Mouse (Mus musculus) limb, embryonic 12.5 days (tissue): ENCODE data around the gene Bckdk. TPM values are rescaled to one million over a fixed set of nuclear protein-coding genes. Genes with fewer than 3 reads are reported as not detected.

Source experiments
- ATAC-seq: fragments of 200-750 bp; cut with Nextera tagmentation; 2 replicates; pipeline ENCODE4 v1.8.0; 2017; ENCODE audit warnings: low read depth, moderate TSS enrichment; ENCODE audit not compliant: insufficient number of reproducible peaks, insufficient read depth, low FRiP score, low TSS enrichment
- H3K27ac ChIP-seq: fragments of 300-500 bp; sonication (generic); 2 replicates; pipeline ENCODE4 v1.5.1; 2016; ENCODE audit warnings: mild to moderate bottlenecking, moderate library complexity
- H3K27me3 ChIP-seq: fragments of 300-500 bp; sonication (generic); 2 replicates; pipeline ENCODE4 v1.6.1; 2016; ENCODE audit warnings: mild to moderate bottlenecking, moderate library complexity
- H3K36me3 ChIP-seq: fragments of 300-500 bp; sonication (generic); 2 replicates; pipeline ENCODE4 v1.6.1; 2016; ENCODE audit warnings: mild to moderate bottlenecking, moderate library complexity
- H3K4me1 ChIP-seq: fragments of 300-500 bp; sonication (generic); replicated peaks from 2 replicates; pipeline ENCODE4 v1.6.1; 2016
- H3K4me2 ChIP-seq: fragments of 300-500 bp; sonication (generic); 2 replicates; pipeline ENCODE4 v1.6.1; 2016; ENCODE audit warnings: mild to moderate bottlenecking, moderate library complexity
- H3K4me3 ChIP-seq: fragments of 300-500 bp; sonication (generic); replicated peaks from 2 replicates; pipeline ENCODE4 v1.5.1; 2016; ENCODE audit warnings: mild to moderate bottlenecking
- H3K9ac ChIP-seq: fragments of 300-500 bp; sonication (generic); replicated peaks from 2 replicates; pipeline ENCODE4 v1.6.1; 2016; ENCODE audit warnings: mild to moderate bottlenecking, moderate library complexity
- H3K9me3 ChIP-seq: fragments of 300-500 bp; sonication (generic); 2 replicates; pipeline ENCODE4 v1.6.1; 2016; ENCODE audit warnings: mild to moderate bottlenecking, moderate library complexity
- WGBS: fragments of 180-500 bp; shearing (Covaris S2); methylation state at CpG from one replicate; pipeline ENCODE4 v1.1.7; 2016; 5-methylcytosine and 5-hydroxymethylcytosine counted together
- polyA plus RNA-seq: library from polyadenylated mRNA; unstranded; fragments of >200 nt; fragmentation: Nextera tagmentation; extraction: Ambion mirVana; gene quantifications from 2 replicates; pipeline ENCODE4 v1.2.1, GENCODE M21; 2016

Bckdk gene
- polyA plus RNA-seq, 1 experiment from 2014 or later = 83.0 TPM

DNA sequence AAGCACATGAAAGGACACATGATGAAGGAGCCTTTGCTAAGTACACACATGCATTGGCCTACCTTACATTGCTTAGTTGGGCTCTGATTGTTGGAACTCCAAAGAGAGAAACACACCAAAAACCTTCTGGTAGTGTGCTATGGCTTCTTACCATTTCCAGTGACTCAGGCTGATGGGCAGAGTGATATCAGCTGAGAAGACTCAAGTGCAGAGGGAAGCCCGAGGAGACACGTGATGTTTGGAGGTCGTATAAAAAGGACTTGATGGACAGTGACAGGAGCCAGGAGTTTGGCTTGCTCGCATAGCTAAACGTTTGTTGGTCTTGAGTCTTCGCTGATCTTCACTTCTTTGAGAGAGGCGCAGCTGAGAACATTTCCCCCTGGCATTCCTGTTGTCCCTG, 6.3 kb upstream of the Bckdk start:
- Histone ChIP-seq H3K4me1 (peaks cover 9% of the 10 kb centered on the region), H3K9me3 (no peaks in the 10 kb centered on the region), H3K27me3 (0 out of 2 replicates have a peak, but pooled peaks cover 2% of the 10 kb centered on the region), H3K27ac (no peak overlapping the region), H3K9ac (no peak overlapping the region), H3K4me3 (no peak overlapping the region), H3K4me2 (no peak overlapping the region), H3K36me3 (peaks cover 14% of the 10 kb centered on the region)
- no peak for ATAC-seq
- WGBS = 85% methylated on average over 7 of the region's 7 CpGs

DNA sequence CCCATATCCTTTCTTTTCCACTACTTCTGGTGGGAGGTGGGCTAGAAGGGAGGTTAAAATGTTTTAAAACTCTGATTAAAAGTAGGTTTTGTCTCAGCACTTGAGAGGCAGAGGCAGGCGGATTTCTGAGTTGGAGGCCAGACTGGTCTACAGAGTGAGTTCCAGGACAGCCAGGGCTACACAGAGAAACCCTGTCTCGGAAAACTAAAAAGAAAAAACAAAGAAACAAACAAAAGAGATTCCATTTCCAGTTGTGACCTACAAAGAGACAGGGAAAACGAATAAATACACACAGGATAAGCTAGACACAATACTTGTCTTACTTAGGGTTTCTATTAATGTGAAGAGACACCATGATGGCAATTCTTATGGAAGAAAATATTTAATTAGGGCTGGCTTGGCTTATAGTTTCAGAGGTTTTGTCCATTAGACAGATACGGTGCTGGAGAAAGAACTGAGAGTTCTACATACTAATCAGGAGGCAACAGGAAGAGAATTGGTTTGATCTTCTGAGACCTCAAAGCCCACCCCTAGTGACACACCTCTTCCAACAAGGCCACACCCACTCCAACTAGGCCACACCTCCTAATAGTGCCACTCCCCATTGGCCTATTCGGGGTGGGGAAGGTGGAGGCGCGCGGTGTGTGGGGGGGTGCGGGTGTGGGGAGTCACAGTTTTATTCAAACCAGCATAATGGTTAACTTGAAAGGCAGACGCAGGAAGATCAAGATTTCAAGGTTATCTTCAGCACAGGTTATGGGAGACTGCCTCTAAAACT, 5.5 kb upstream of the Bckdk start:
- no peak overlapping the region for H3K9ac ChIP-seq
- no peak overlapping the region for H3K4me2 ChIP-seq
- H3K4me1 ChIP-seq = peaks cover 9% of the 10 kb centered on the region
- H3K4me3 ChIP-seq = no peak overlapping the region
- H3K27ac ChIP-seq = no peak overlapping the region
- no peaks in the 10 kb centered on the region for H3K9me3 ChIP-seq
- no peak for ATAC-seq
- H3K27me3 ChIP-seq = 0 out of 2 replicates have a peak, but pooled peaks cover 2% of the 10 kb centered on the region
- WGBS = 32% methylated on average over 10 of the region's 10 CpGs
- peaks cover 6% of the 10 kb centered on the region for H3K36me3 ChIP-seq

DNA sequence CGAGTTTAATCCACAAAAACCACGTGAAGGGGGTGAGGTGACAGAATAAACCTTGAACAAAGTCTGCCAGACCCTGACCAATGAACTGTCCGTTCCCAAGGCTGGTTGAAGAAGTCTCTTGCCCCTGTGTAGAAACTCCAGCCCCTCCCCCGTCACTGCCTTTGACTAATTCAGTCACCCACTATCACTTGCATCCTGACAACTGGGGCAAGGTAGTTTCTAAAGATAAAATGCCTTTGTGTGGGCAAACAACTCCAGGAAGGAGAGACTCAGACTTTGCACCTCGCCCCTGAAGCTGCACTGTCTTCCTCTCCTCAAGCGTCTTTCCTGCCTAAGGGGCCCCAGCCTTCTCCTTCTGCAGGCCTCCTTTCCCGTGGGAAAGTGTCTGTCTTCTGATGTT, 3.9 kb upstream of the Bckdk start:
- 47% methylated on average over 7 of the region's 7 CpGs for WGBS

DNA sequence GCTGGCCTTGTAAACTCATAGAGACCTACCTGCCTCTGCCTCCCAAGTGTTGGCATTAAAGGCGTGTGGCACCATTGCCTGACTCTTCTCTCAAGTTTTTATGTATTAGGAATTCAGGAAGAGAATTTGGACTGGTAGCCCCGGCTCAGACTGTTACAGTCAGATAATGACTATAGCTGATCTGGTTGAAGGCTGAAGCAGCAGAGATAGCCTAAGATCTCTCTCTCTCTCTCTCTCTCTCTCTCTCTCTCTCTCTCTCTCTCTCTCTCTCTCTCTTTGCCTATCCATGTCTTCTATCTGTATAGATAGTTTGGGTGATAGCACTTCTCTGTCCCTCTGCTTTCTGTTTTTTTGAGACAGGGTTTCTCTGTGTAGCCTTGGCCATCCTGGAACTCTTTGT, 2.1 kb upstream of the Bckdk start:
- no peak overlapping the region for H3K4me3 ChIP-seq
- H3K4me2 ChIP-seq = no peak overlapping the region
- no peaks in the 10 kb centered on the region for H3K9me3 ChIP-seq
- H3K27ac ChIP-seq = no peak overlapping the region
- ATAC-seq = no peak
- H3K4me1 ChIP-seq = peaks cover 11% of the 10 kb centered on the region
- 0 out of 2 replicates have a peak, but pooled peaks cover 2% of the 10 kb centered on the region for H3K27me3 ChIP-seq
- no peak overlapping the region for H3K9ac ChIP-seq
- peaks cover 18% of the 10 kb centered on the region for H3K36me3 ChIP-seq
- WGBS = 82% methylated on average over 2 of the region's 2 CpGs

More for the DNA sequence above, 3.9 kb upstream of the Bckdk start:
- Histone ChIP-seq H3K36me3 (0 out of 2 replicates have a peak, but pooled peaks cover under 1% of the 10 kb centered on the region), H3K27me3 (0 out of 2 replicates have a peak, but pooled peaks cover 2% of the 10 kb centered on the region), H3K4me1 (peaks cover 8% of the 10 kb centered on the region), H3K4me2 (no peak overlapping the region), H3K9me3 (no peaks in the 10 kb centered on the region), H3K9ac (no peak overlapping the region), H3K4me3 (no peak overlapping the region), H3K27ac (no peak overlapping the region)
- no peak for ATAC-seq

DNA sequence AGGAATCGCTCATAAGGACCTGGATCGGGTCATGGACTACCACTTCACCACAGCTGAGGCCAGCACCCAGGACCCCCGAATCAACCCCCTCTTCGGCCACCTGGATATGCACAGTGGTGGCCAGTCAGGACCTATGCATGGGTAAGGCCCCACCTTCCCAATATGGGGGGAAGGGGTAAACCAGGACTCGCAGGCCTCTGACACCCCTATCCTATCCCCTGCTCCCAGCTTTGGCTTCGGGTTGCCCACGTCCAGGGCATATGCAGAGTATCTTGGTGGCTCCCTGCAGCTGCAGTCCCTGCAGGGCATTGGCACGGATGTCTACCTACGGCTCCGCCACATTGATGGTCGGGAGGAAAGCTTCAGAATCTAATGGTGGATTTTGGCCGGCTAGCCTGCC, 4.1 kb downstream of the Bckdk start:
- no peak overlapping the region for H3K9ac ChIP-seq
- no peak overlapping the region for H3K4me2 ChIP-seq
- peaks cover 52% of the 10 kb centered on the region for H3K36me3 ChIP-seq
- H3K27ac ChIP-seq = no peak overlapping the region
- no peaks in the 10 kb centered on the region for H3K9me3 ChIP-seq
- no peak for ATAC-seq
- 93% methylated on average over 12 of the region's 12 CpGs for WGBS
- H3K27me3 ChIP-seq = no peaks in the 10 kb centered on the region
- H3K4me3 ChIP-seq = no peak overlapping the region
- peaks cover 11% of the 10 kb centered on the region for H3K4me1 ChIP-seq

DNA sequence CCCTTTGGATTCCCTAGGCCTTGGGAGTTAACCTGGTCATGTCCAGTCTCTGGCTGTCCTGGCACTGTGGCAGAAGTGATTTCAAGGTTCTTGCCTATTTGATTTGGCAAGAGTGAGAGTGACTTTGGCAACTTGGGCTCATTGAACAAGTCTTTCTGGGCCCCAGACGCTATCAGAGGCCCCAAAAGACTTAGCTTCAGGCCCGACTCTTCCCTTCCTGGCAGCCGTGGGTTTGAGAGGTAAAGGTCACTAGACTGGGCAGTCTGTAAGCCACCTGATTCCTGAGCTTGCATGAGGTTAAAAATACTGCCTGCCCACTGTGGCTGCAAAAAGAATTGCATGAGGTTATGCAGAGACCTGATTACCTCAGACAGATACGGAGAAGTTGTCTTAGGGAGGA, 4.8 kb downstream of the Bckdk start:
- no peak overlapping the region for H3K4me3 ChIP-seq
- H3K9ac ChIP-seq = no peak overlapping the region
- no peaks in the 10 kb centered on the region for H3K9me3 ChIP-seq
- 93% methylated on average over 4 of the region's 4 CpGs for WGBS
- H3K36me3 ChIP-seq = peaks cover 52% of the 10 kb centered on the region
- no peak overlapping the region for H3K27ac ChIP-seq
- no peak for ATAC-seq
- H3K4me2 ChIP-seq = no peak overlapping the region
- no peaks in the 10 kb centered on the region for H3K27me3 ChIP-seq
- peaks cover 15% of the 10 kb centered on the region for H3K4me1 ChIP-seq

DNA sequence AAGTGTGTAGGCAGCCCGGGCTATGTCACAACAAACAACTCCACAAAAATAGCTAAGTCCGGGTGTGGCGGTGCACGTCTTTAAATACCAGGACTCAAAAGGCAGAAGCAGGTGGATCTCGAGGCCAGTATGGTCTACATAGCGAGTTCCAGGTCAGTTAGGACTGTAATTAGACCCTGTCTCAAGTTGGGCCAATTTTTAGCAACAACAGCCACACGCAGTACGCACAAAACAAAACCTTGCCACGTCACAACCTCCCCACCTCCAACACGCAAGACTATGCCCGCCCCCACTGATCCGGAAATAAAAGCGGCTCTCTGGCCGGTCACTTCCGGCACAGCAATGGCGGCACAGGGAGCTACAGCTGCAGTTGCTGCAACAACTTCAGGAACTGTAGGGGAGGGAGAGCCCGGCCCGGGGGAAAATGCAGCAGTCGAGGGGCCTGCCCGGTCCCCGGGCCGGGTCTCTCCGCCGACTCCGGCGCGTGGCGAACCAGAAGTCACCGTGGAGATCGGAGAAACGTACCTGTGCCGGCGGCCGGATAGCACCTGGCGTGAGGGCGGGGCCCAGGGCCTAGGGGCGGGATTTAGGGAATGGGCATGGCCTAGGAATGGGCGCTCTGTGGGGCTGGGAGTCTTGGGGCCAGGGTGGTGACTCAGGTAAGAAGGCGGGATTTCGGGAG, 8.4 kb downstream of the Bckdk start, which contains the start of gene Kat8:
Kat8 (plus strand) TSS at position 327 of the 682 bp plus-strand sequence.
- Histone ChIP-seq H3K4me1 (peaks cover 4% of the 10 kb centered on the region; the same call in 1 of the 2 replicates), H3K4me3 (peak within 1 kb of the TSS; percentile 94), H3K27ac (peak within 1 kb of the TSS; percentile 93), H3K36me3 (peaks cover 50% of the 10 kb centered on the region), H3K4me2 (peak within 1 kb of the TSS; percentile 68), H3K9ac (peak within 1 kb of the TSS; percentile 76), H3K9me3 (no peaks in the 10 kb centered on the region), H3K27me3 (no peaks in the 10 kb centered on the region)
- WGBS = under 1% methylated on average over 40 of the region's 40 CpGs
- peak; percentile 92 for ATAC-seq

DNA sequence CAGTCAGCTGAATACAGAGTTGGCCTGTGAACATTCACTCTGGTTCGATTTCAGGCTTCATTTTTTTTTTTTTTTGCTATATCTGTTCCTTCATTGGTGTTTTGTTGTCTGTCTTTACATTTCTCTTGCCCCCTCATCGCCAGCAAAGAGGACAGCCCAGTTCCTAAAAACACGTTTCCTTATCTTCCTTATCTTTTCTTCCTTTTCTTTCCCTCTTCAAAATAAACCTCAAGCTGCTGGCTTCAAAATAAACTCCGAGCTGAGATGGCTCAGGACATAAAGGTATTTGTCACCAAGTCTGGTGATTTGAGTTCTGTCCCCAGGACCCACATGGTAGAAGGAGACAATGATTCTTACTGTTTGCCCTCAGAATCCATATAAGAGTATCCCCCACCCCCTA, 9.1 kb downstream of the Bckdk start:
- Histone ChIP-seq H3K27me3 (no peaks in the 10 kb centered on the region), H3K9me3 (no peaks in the 10 kb centered on the region), H3K9ac (peak overlapping the region; percentile 76), H3K4me1 (peaks cover 4% of the 10 kb centered on the region; the same call in 1 of the 2 replicates), H3K36me3 (peaks cover 49% of the 10 kb centered on the region), H3K27ac (peak overlapping the region; percentile 93), H3K4me2 (peak overlapping the region; percentile 68), H3K4me3 (peak overlapping the region; percentile 94)
- WGBS = 32% methylated on average over 4 of the region's 4 CpGs
- no peak for ATAC-seq

DNA sequence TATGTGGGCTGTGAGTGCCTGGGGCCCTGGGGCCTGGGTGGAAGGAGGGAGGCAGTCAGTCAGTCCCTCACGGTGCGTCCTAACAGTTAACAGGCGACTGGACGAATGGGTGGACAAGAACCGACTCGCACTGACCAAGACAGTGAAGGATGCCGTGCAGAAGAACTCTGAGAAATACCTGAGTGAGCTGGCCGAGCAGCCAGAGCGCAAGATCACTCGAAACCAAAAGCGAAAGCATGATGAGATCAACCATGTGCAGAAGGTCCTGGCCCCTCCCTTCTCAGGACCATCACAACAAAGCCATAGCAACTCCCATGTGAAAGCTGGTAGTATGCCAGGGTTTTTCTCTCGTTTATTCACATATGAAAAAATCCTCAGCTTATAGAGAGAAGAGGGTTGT, 11.4 kb downstream of the Bckdk start:
- H3K9ac ChIP-seq = no peak overlapping the region
- no peaks in the 10 kb centered on the region for H3K27me3 ChIP-seq
- peaks cover 45% of the 10 kb centered on the region for H3K36me3 ChIP-seq
- no peak for ATAC-seq
- no peak overlapping the region for H3K4me2 ChIP-seq
- WGBS = 88% methylated on average over 12 of the region's 12 CpGs
- no peak overlapping the region for H3K27ac ChIP-seq
- no peaks in the 10 kb centered on the region for H3K9me3 ChIP-seq
- peaks cover 4% of the 10 kb centered on the region; the same call in 1 of the 2 replicates for H3K4me1 ChIP-seq
- no peak overlapping the region for H3K4me3 ChIP-seq

DNA sequence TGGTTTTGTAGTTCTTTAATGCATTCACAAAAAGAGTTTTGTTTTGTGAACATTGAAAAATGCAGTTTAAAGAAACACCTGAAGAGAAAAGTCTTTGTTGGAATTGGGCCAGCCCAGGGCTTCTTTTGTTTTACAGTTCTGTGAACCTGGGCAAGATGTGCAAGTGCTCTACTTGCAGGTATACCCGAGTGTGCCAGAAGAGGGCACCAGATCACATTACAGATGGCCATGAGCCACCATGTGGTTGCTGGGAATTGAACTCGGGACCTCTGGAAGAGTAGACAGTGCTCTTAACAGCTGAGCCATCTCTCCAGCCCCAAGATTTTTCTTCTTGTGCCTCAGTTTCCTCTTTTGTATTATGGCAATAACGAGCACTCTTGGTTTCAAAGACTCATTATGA, 14.3 kb downstream of the Bckdk start:
- H3K4me1 ChIP-seq = peaks cover 1% of the 10 kb centered on the region; the same call in 1 of the 2 replicates
- H3K9ac ChIP-seq = no peak overlapping the region
- ATAC-seq = no peak
- H3K9me3 ChIP-seq = no peaks in the 10 kb centered on the region
- H3K4me2 ChIP-seq = no peak overlapping the region
- WGBS = 53% methylated on average over 3 of the region's 3 CpGs
- no peaks in the 10 kb centered on the region for H3K27me3 ChIP-seq
- H3K4me3 ChIP-seq = no peak overlapping the region
- H3K36me3 ChIP-seq = peaks cover 73% of the 10 kb centered on the region
- H3K27ac ChIP-seq = no peak overlapping the region

DNA sequence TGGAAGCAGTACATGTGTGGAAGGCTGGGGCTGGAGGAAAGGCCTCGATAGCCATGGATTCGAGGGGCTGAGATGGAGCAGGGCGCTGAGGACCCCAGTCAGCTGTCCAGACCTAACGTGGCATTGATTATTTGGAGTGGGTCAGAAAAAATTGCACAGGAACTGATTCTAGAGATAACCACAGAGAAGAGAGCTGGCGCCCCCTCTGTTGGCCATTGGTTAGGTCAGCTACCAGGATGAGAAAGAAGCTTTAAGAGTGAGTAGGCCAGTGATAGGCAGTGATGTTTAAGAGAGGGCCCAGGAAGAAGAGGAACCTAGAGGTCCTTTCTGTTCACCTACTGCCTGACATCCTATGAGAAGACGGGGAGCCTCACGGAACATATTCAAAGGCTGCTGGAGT, 15.4 kb downstream of the Bckdk start:
- no peaks in the 10 kb centered on the region for H3K27me3 ChIP-seq
- no peaks in the 10 kb centered on the region for H3K4me1 ChIP-seq
- peaks cover 84% of the 10 kb centered on the region for H3K36me3 ChIP-seq
- no peak overlapping the region for H3K27ac ChIP-seq
- 79% methylated on average over 7 of the region's 7 CpGs for WGBS
- H3K9ac ChIP-seq = no peak overlapping the region
- no peaks in the 10 kb centered on the region for H3K9me3 ChIP-seq
- no peak for ATAC-seq
- no peak overlapping the region for H3K4me2 ChIP-seq
- no peak overlapping the region for H3K4me3 ChIP-seq
